Mouse (Mus musculus) monocyte, adult 59 days (primary cell): ENCODE measurements around the gene Plk4. TPM values are rescaled to one million over a fixed set of nuclear protein-coding genes. Genes with fewer than 3 reads are reported as not detected.

Experiments used
- total RNA-seq, 2 experiments: library from RNA; stranded (reverse); gene quantifications; one replicate each; pipeline ENCODE4 v1.2.4; 2023

Plk4 gene
- total RNA-seq = 10 to 100 TPM in 1 of 2 experiments, 1 to 10 TPM in 1; 8.1 to 10.4 TPM

GRCm38 (mm10) chr3:40799530-40800372, at the start of gene Plk4:
Gene Plk4 (plus strand): TSS chr3:40800019.

GRCm38 (mm10) chr3:40846473-40846956, 46.7 kb downstream of the Plk4 start, which contains the start of gene Mfsd8:
Gene Mfsd8 (minus strand): TSS chr3:40846886.

GRCm38 (mm10) chr3:40846957-40847017, 47.0 kb downstream of the Plk4 start, which contains the start of gene Abhd18:
Gene Abhd18 (plus strand): TSS chr3:40846970.

Other genes starting within 250 kb of the Plk4 start
- gene Slc25a31, start 91.2 kb upstream of the Plk4 start, total RNA-seq = not detected
- gene Hspa4l, start 55.5 kb upstream of the Plk4 start, total RNA-seq = 10 to 100 TPM; 24.0 to 27.6 TPM
- 10 to 100 TPM in 1 of 2 experiments, 1 to 10 TPM in 1; 8.4 to 10.1 TPM for gene Mfsd8, start 46.9 kb downstream of the Plk4 start, total RNA-seq
- gene Abhd18, start 47.0 kb downstream of the Plk4 start, total RNA-seq = 1 to 10 TPM; 6.2 to 6.3 TPM
- gene 1700034I23Rik, start 102.5 kb downstream of the Plk4 start, total RNA-seq = not detected
- gene Larp1b, start 149.8 kb downstream of the Plk4 start, total RNA-seq = 10 to 100 TPM; 15.7 to 17.8 TPM